Mouse (Mus musculus) lung, postnatal 0 days (tissue): ENCODE measurements around the gene Plekhn1. TPM values are rescaled to one million over a fixed set of nuclear protein-coding genes. Genes with fewer than 3 reads are reported as not detected.

ENCODE experiments used
- ATAC-seq: fragments of 200-750 bp; cut with Nextera tagmentation; 2 replicates; pipeline ENCODE4 v1.8.0; 2017; ENCODE audit warnings: moderate library complexity
- DNase-seq: peaks from one replicate; pipeline ENCODE4 v3.0.0-alpha.2; 2016; ENCODE audit warnings: low spot score
- H3K27ac ChIP-seq: fragments of 300-500 bp; sonication (generic); 2 replicates; pipeline ENCODE4 v1.5.1; 2014; ENCODE audit warnings: antibody characterized with exemption, mild to moderate bottlenecking, low read length, mixed read lengths
- H3K27me3 ChIP-seq: fragments of 300-500 bp; sonication (generic); replicated peaks from 2 replicates; pipeline ENCODE4 v1.6.1; 2014; ENCODE audit warnings: low read length, mixed read lengths; ENCODE audit not compliant: insufficient read depth
- H3K36me3 ChIP-seq: fragments of 300-500 bp; sonication (generic); 2 replicates; pipeline ENCODE4 v1.6.1; 2014; ENCODE audit warnings: low read length, mixed read lengths; ENCODE audit not compliant: insufficient read depth
- H3K4me1 ChIP-seq: fragments of 300-500 bp; sonication (generic); 2 replicates; pipeline ENCODE4 v1.6.1; 2014; ENCODE audit warnings: antibody characterized with exemption, low read depth, low read length, mixed read lengths; ENCODE audit not compliant: insufficient read depth
- H3K4me2 ChIP-seq: fragments of 300-500 bp; sonication (generic); replicated peaks from 2 replicates; pipeline ENCODE4 v1.6.1; 2014; ENCODE audit warnings: low read depth, mild to moderate bottlenecking, low read length, moderate library complexity, mixed read lengths
- H3K4me3 ChIP-seq: fragments of 300-500 bp; sonication (generic); 2 replicates; pipeline ENCODE4 v1.5.1; 2014; ENCODE audit warnings: low read depth, low read length
- H3K9ac ChIP-seq: fragments of 300-500 bp; sonication (generic); replicated peaks from 2 replicates; pipeline ENCODE4 v1.6.1; 2014; ENCODE audit warnings: low read depth, mild to moderate bottlenecking
- H3K9me3 ChIP-seq: fragments of 300-500 bp; sonication (generic); 2 replicates; pipeline ENCODE4 v1.6.1; 2016; ENCODE audit warnings: low read length, mixed read lengths
- CTCF ChIP-seq: IDR thresholded peaks from 2 replicates; pipeline ENCODE4 v1.5.1; 2016; ENCODE audit warnings: antibody characterized with exemption, mild to moderate bottlenecking
- EP300 ChIP-seq: IDR thresholded peaks from 2 replicates; pipeline ENCODE4 v1.6.1; 2016; ENCODE audit warnings: antibody characterized with exemption, mild to moderate bottlenecking, control low read depth
- WGBS: fragments of 180-500 bp; shearing (Covaris S2); extraction: QIAGEN DNeasy Blood & Tissue Kit; methylation state at CpG from one replicate; pipeline ENCODE4 v1.1.7; 2014; 5-methylcytosine and 5-hydroxymethylcytosine counted together
- polyA plus RNA-seq: library from polyadenylated mRNA; unstranded; fragments of >200 nt; fragmentation: Nextera tagmentation; extraction: Ambion mirVana; gene quantifications from 2 replicates; pipeline ENCODE4 v1.2.1, GENCODE M21; 2015

Gene Plekhn1
- polyA plus RNA-seq, 1 experiment from 2014 or later, result 11.2 TPM

- no peak overlapping the region for H3K9ac ChIP-seq
- 91% methylated on average over 2 of the region's 2 CpGs for WGBS
- ATAC-seq, result no peak
Observed at GRCm38 (mm10) chr4:156216196-156216595, 18.5 kb downstream of the Plekhn1 start.

DNA sequence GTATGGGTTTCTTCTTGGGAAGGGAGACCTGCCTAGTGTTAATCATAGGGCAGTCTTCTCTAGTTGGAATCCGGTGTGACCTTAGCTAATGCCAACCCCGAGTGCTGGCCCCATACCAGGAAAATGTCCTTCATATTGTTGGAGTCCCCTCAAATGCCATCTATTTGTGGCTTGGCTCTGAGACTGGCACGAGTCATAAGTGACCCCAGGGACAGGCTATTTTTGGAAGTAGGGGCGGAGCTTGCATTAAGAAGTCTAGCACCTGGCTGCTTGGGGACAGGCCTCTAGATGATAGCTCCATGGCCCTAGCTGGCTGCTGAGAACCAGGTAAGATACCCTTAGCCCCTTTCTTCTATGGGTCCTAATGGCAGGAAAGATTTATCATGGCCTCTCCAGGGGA is 19.0 kb downstream of the Plekhn1 start, which contains the start of gene Perm1:
Gene Perm1 (plus strand): TSS at position 220 of the 400 bp plus-strand sequence.
- H3K27ac ChIP-seq, result no peak within 1 kb of the TSS
- 51% methylated on average over 4 of the region's 4 CpGs for WGBS
- ATAC-seq (peak; percentile 60), DNase-seq (peak; percentile 62)
- H3K36me3 ChIP-seq, result no peaks in the 10 kb centered on the region
- peak; percentile 39; the same call in 1 of the 2 replicates for TF ChIP-seq EP300
- no peak for TF ChIP-seq CTCF
- H3K27me3 ChIP-seq, result no peaks in the 10 kb centered on the region
- H3K4me3 ChIP-seq, result no peak within 1 kb of the TSS
- no peak within 1 kb of the TSS for H3K9ac ChIP-seq
- no peaks in the 10 kb centered on the region for H3K9me3 ChIP-seq
- no peaks in the 10 kb centered on the region for H3K4me1 ChIP-seq
- H3K4me2 ChIP-seq, result no peak within 1 kb of the TSS

More at GRCm38 (mm10) chr4:156216196-156216595, 18.5 kb downstream of the Plekhn1 start:
- Histone ChIP-seq H3K27me3 (no peaks in the 10 kb centered on the region), H3K27ac (no peak overlapping the region), H3K36me3 (no peaks in the 10 kb centered on the region), H3K9me3 (no peaks in the 10 kb centered on the region), H3K4me2 (no peak overlapping the region), H3K4me1 (no peaks in the 10 kb centered on the region), H3K4me3 (no peak overlapping the region)
- TF ChIP-seq EP300 (no peak), CTCF (no peak)
- no peak for DNase-seq

- Histone ChIP-seq H3K27ac (no peak overlapping the region), H3K4me1 (no peaks in the 10 kb centered on the region), H3K27me3 (no peaks in the 10 kb centered on the region), H3K4me3 (no peak overlapping the region), H3K9ac (no peak overlapping the region), H3K4me2 (no peak overlapping the region), H3K9me3 (no peaks in the 10 kb centered on the region), H3K36me3 (no peaks in the 10 kb centered on the region)
- no peak for DNase-seq
- TF ChIP-seq CTCF, result no peak
- TF ChIP-seq EP300, result no peak
- ATAC-seq, result no peak
- 85% methylated on average over 13 of the region's 13 CpGs for WGBS
Observed at GRCm38 (mm10) chr4:156213134-156213533, 21.5 kb downstream of the Plekhn1 start.

DNA sequence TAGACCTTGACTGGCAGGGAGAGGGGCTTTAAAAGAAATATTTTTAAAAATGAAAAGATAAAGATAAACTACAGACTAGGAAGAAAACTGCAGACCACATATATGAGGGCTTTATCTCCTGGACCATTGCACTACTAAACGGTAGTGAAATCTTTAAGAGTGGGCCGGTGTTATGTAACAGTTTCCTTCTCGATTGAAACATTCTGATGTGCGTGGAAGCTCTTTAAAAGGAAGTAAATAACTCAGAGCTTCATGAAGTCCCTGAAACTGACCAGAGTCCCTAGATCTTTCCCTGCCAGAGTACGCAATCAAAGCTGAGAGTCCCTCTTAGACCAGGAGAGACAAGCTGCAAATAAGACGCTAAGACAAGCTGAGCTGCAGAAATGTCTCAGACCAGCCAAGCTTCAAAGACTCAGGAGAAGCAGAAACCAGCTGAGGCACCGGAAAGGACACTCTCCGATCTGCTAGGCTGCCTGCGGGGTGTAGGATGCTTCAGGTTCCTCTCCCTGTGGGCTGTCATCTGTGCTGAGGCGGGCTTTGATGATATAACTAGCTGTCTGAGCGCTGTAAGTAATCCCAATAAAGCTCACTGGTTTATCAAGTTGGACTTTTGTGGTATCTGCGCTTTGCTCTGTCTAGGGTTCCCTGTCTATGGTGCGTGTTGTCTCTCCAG is 24.6 kb downstream of the Plekhn1 start:
- no peak overlapping the region for H3K9ac ChIP-seq
- no peaks in the 10 kb centered on the region for H3K27me3 ChIP-seq
- no peak overlapping the region for H3K4me3 ChIP-seq
- ATAC-seq (no peak), DNase-seq (no peak)
- H3K4me1 ChIP-seq, result no peaks in the 10 kb centered on the region
- H3K4me2 ChIP-seq, result no peak overlapping the region
- 57% methylated on average over 13 of the region's 13 CpGs for WGBS
- no peak overlapping the region for H3K27ac ChIP-seq
- no peaks in the 10 kb centered on the region for H3K36me3 ChIP-seq
- H3K9me3 ChIP-seq, result no peaks in the 10 kb centered on the region
- TF ChIP-seq CTCF (no peak), EP300 (no peak)

DNA sequence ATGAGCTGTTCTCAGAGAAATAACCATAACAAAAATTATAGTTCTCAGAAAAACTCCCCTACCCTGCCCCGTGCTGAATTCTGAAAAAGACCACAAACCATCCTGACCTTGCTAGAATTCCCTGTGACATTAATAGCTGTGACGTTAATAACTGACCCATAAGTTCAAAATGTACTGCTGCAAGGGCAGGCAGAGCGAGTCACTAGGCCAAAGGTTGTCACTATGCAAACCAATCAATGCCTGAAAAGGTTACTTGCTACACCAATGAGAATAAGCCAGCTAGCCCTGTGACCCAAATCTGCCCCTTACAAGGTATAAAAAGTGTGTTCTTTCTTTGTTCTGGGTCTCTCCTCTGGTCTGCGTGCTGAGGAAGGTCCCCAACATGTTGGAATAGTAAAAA is 25.8 kb downstream of the Plekhn1 start:
- H3K9ac ChIP-seq, result no peak overlapping the region
- H3K4me1 ChIP-seq, result no peaks in the 10 kb centered on the region
- H3K27me3 ChIP-seq, result 0 out of 2 replicates have a peak, but pooled peaks cover 5% of the 10 kb centered on the region
- no peak overlapping the region for H3K4me3 ChIP-seq
- ATAC-seq (no peak), DNase-seq (no peak)
- no peak overlapping the region for H3K27ac ChIP-seq
- no peaks in the 10 kb centered on the region for H3K9me3 ChIP-seq
- no peak overlapping the region for H3K4me2 ChIP-seq
- WGBS, result 86% methylated on average over 4 of the region's 4 CpGs
- H3K36me3 ChIP-seq, result no peaks in the 10 kb centered on the region
- TF ChIP-seq CTCF (no peak), EP300 (no peak)

- peak; percentile 52 for ATAC-seq
- Histone ChIP-seq H3K9me3 (no peaks in the 10 kb centered on the region), H3K27ac (peak overlapping the region; percentile 80), H3K9ac (peak overlapping the region; percentile 56), H3K4me1 (no peaks in the 10 kb centered on the region), H3K27me3 (0 out of 2 replicates have a peak, but pooled peaks cover 9% of the 10 kb centered on the region), H3K4me3 (peak overlapping the region; percentile 58), H3K4me2 (peak overlapping the region; percentile 90), H3K36me3 (no peaks in the 10 kb centered on the region)
- WGBS, result under 1% methylated on average over 43 of the region's 49 CpGs
- TF ChIP-seq CTCF, result no peak
- no peak for TF ChIP-seq EP300
- peak; percentile 48 for DNase-seq
Observed at GRCm38 (mm10) chr4:156203413-156204131, 31.1 kb downstream of the Plekhn1 start.
